Mouse (Mus musculus) ES-Bruce4 (cell line): ENCODE data around the gene Apba1.

Source experiments
- CTCF ChIP-seq: IDR thresholded peaks from one replicate; pipeline ENCODE4 v1.8.1; 2011; ENCODE audit warnings: low read depth, low read length
- EP300 ChIP-seq: IDR thresholded peaks from 2 replicates; pipeline ENCODE4 v1.6.1; 2011; ENCODE audit warnings: low read depth, low read length; ENCODE audit not compliant: insufficient read depth
- POLR2A ChIP-seq: IDR thresholded peaks from one replicate; pipeline ENCODE4 v1.8.1; 2011; ENCODE audit warnings: low read length; ENCODE audit not compliant: insufficient read depth

- TF ChIP-seq CTCF = no peak
- TF ChIP-seq POLR2A = no peak
- TF ChIP-seq EP300 = no peak
Observed at GRCm38 (mm10) chr19:23779130-23779529, 20.4 kb downstream of the Apba1 start.
